ENCODE assay signal across 8 mouse cellular contexts in the genomic region with DNA sequence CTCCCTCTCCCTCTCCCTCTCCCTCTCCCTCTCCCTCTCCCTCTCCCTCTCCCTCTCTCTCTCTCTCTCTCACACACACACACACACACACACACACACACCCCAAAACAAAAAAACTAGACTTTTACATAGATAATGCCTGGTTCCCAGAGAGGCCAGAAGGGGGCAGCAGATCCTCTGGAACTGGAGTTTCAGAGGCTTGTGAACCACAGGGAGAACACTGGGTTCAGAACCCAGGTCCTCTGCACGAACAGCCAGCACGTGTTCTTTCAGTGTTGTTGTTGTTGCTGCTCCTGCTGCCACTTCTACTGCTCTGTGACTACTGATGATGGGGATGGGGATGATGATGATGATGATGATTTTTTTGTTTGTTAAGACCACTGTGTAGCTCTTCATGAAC.
DNase-seq lines count a peak whose midpoint lies in the region; ATAC-seq and TF ChIP-seq lines count a peak whose summit lies in the region.

No protein-coding gene starts in this region.

- peak; percentile 19 to 32 for DNase-seq in adrenal gland, adult 18-20 months (ENCODE audit: low spot score in 2 of 2)
- no peak for DNase-seq in adrenal gland, postnatal 4 days (ENCODE audit: low spot score in 2 of 2)
- no peak for DNase-seq in left cerebral cortex, adult 2 months (ENCODE audit: extremely low spot score in 1 of 2, low spot score in 2 of 2)
- no peak for DNase-seq in left cerebral cortex, adult 11 months (ENCODE audit: low spot score)
- DNase-seq in R1 (ENCODE audit: low read depth, low spot score), result peak; percentile 90
- DNase-seq in embryonic facial prominence, embryonic 11.5 days (ENCODE audit: low spot score), result peak; percentile 59
- DNase-seq in naive thymus-derived CD4-positive, alpha-beta T cell, adult 2 months (ENCODE audit: low read depth), result peak; percentile 40
- no peak for DNase-seq in frontal cortex, postnatal 14 days (ENCODE audit: low spot score in 2 of 2)

- intact Hi-C loops in left cerebral cortex, adult 2 months (cut with DNase I), result no loop called here

- H3K4me3 ChIP-seq in left cerebral cortex, adult 2 months, result no peak overlapping the region
- no peak overlapping the region for H3K4me3 ChIP-seq in embryonic facial prominence, embryonic 11.5 days (ENCODE audit: low read depth, low read length)

- H3K9me3 ChIP-seq in embryonic facial prominence, embryonic 11.5 days (replicated peaks; ENCODE audit: control insufficient read depth, low read length), result no peaks in the 10 kb centered on the region

- no peak overlapping the region for H3K9ac ChIP-seq in embryonic facial prominence, embryonic 11.5 days (replicated peaks; ENCODE audit: low read length)

- no peaks in the 10 kb centered on the region for H3K4me1 ChIP-seq in embryonic facial prominence, embryonic 11.5 days (ENCODE audit: control insufficient read depth, insufficient read depth, low read length)

- H3K36me3 ChIP-seq in embryonic facial prominence, embryonic 11.5 days (replicated peaks; ENCODE audit: control insufficient read depth, insufficient read depth, low read depth, low read length), result no peaks in the 10 kb centered on the region

- TF ChIP-seq CTCF in left cerebral cortex, adult 2 months (IDR thresholded peaks at IDR 0.05), result peak; percentile 32

- H3K27me3 ChIP-seq in embryonic facial prominence, embryonic 11.5 days (ENCODE audit: control insufficient read depth, insufficient read depth, low read length), result no peaks in the 10 kb centered on the region

- ATAC-seq in embryonic facial prominence, embryonic 11.5 days (replicated peaks; ENCODE audit: insufficient number of reproducible peaks, low FRiP score, low TSS enrichment, low read depth), result no peak

- WGBS in embryonic facial prominence, embryonic 11.5 days, result 31% methylated on average over 2 of the region's 2 CpGs

- H3K27ac ChIP-seq in left cerebral cortex, adult 2 months, result no peak overlapping the region
- H3K27ac ChIP-seq in embryonic facial prominence, embryonic 11.5 days (replicated peaks; ENCODE audit: low read depth, low read length), result no peak overlapping the region

- no peak overlapping the region for H3K4me2 ChIP-seq in embryonic facial prominence, embryonic 11.5 days (ENCODE audit: low read depth, low read length)

Comparison
In these comparisons a context has a peak if more than half of its experiments do, and no peak if none do; other contexts are left out.
1. DNase-seq: peak in adrenal gland, adult 18-20 months (2 of 2), R1 (single experiment), embryonic facial prominence, embryonic 11.5 days (single experiment) and naive thymus-derived CD4-positive, alpha-beta T cell, adult 2 months (single experiment); none in adrenal gland, postnatal 4 days (0 of 2), left cerebral cortex, adult 2 months (0 of 2), left cerebral cortex, adult 11 months (single experiment) and frontal cortex, postnatal 14 days (0 of 2).